Mouse (Mus musculus): ENCODE measurements at regions not wholly inside any gene's neighbourhood (a gene's known extent, or its start where the extent isn't known, plus 50 kb on each side); places are given as distances from the start of the nearest gene placed in this dataset.

DNA sequence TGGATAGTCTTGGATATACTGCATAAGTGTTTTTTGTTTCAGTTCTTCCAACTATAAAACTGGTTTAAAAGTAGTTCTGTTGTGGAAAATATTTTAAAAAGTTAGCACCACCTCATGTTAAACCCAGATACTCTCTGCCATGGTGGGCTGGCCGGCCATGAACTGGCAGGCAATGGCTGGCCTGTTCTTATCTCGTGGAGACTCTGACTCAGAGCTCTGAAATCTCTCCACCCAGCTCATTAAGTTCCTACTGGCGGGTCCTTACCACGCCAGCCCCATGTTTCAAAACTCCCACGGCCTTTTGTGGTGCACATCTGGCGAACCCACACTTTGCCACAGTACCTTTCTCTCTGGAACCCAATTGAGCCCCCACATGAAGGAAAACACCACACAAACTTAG, 183.8 kb upstream of the Slc30a5 start:
- H3K27me3 ChIP-seq (ENCODE audit: low read depth, poor library complexity, severe bottlenecking) = no peaks in the 10 kb centered on the region
- no peak for DNase-seq (ENCODE audit: low spot score)
- no peak overlapping the region for H3K27ac ChIP-seq (replicated peaks)
- H3K4me3 ChIP-seq = no peak overlapping the region
- no peaks in the 10 kb centered on the region for H3K9me3 ChIP-seq (replicated peaks)
- H3K36me3 ChIP-seq = no peaks in the 10 kb centered on the region
- H3K4me1 ChIP-seq = no peaks in the 10 kb centered on the region
- 82% methylated on average over 6 of the region's 6 CpGs for WGBS

DNA sequence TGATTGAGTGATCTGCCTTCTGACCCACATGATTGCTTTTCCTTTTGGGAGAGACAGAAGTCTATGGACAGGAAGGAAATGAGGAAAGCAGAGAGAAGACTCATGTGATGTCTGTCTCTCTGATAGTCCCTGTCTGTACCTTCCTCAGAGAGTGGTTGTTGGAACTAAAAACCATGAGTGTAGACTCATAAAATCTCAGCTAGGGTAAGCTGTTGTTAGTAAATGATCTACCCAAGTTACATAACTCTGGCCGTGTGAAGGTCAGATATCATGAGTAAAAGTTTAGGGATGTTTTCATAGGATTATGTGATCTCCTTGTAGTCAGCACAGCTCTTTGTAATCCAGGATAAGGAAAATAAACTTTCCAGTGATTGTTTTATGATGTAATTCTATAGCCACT, 183.0 kb upstream of the Slc30a5 start:
- H3K27ac ChIP-seq (replicated peaks) = no peak overlapping the region
- 74% methylated on average over 1 of the region's 1 CpGs for WGBS
- no peaks in the 10 kb centered on the region for H3K27me3 ChIP-seq (ENCODE audit: low read depth, poor library complexity, severe bottlenecking)
- H3K9me3 ChIP-seq (replicated peaks) = no peaks in the 10 kb centered on the region
- 0 out of 2 replicates have a peak, but pooled peaks cover 3% of the 10 kb centered on the region for H3K4me1 ChIP-seq
- H3K36me3 ChIP-seq = no peaks in the 10 kb centered on the region
- no peak for DNase-seq (ENCODE audit: low spot score)
- no peak overlapping the region for H3K4me3 ChIP-seq

DNA sequence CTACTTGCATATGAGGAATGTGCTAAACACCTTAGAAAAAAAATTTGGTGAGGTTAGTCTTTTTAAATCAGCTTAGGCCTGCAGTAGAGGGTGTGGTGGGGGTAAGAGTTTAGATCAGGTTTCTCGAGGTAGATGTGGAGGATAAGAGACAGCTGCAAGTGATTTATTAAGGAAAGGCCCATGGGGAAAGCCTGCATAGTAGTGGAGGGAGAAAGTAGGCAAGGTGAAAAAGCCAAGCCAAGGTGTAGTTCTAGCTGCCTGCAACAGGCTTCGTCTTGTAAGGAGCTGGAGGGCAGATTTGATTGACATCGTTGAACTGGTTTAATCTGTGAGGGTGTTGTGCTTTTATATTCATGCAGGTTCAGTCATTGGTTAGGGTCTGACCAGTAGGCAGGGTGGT, 182.2 kb upstream of the Slc30a5 start:
- Histone ChIP-seq H3K36me3 (no peaks in the 10 kb centered on the region), H3K9me3 (replicated peaks) (no peaks in the 10 kb centered on the region), H3K4me1 (0 out of 2 replicates have a peak, but pooled peaks cover 3% of the 10 kb centered on the region), H3K27me3 (ENCODE audit: low read depth, poor library complexity, severe bottlenecking) (no peaks in the 10 kb centered on the region), H3K4me3 (no peak overlapping the region), H3K27ac (replicated peaks) (no peak overlapping the region)
- 84% methylated on average over 3 of the region's 3 CpGs for WGBS
- no peak for DNase-seq (ENCODE audit: low spot score)

DNA sequence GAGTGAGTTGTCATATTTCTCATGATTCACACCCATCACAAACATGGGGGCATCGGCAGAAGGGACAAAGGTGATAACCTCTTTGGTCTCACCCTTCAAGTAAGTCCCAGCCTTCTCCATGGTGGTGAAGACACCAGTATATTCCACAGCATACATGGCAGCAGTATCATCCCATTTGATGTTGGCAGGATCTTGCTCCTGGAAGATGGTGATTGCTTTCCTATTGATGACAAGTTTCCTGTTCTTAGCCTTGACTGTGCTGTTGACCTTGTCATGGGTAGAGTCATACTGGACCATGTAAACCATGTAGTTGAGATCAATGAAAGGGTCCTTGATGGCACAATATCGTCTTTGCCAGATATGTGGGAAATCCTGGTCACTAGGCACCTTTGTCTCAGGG, 180.4 kb upstream of the Slc30a5 start:
- Histone ChIP-seq H3K4me1 (0 out of 2 replicates have a peak, but pooled peaks cover 3% of the 10 kb centered on the region), H3K27me3 (ENCODE audit: low read depth, poor library complexity, severe bottlenecking) (no peaks in the 10 kb centered on the region), H3K27ac (replicated peaks) (no peak overlapping the region), H3K9me3 (replicated peaks) (no peaks in the 10 kb centered on the region), H3K36me3 (no peaks in the 10 kb centered on the region), H3K4me3 (no peak overlapping the region)
- WGBS = 90% methylated on average over 2 of the region's 2 CpGs
- DNase-seq (ENCODE audit: low spot score) = no peak

DNA sequence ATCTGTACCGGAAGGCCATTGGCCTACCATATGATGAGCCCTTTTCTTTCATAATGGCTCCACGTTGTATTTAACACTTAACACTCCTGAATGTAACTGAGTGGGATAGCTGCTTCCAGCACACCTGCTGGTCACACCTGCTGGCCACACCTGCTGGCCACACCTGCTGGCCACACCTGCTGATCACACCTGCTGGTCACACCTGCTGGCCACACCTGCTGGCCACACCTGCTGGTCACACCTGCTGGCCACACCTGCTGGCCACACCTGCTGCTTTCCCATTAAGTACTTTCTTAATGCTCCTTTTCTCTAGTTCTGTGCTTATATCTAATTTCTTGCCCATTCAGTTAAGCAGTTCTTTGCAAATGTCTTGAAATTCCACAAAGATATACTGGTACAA, 157.4 kb upstream of the Slc30a5 start:
- Histone ChIP-seq H3K27me3 (ENCODE audit: low read depth, poor library complexity, severe bottlenecking) (no peaks in the 10 kb centered on the region), H3K27ac (replicated peaks) (no peak overlapping the region), H3K9me3 (replicated peaks) (no peaks in the 10 kb centered on the region), H3K4me3 (no peak overlapping the region), H3K36me3 (no peaks in the 10 kb centered on the region), H3K4me1 (no peaks in the 10 kb centered on the region)
- WGBS = 92% methylated on average over 2 of the region's 2 CpGs
- DNase-seq (ENCODE audit: low spot score) = no peak

DNA sequence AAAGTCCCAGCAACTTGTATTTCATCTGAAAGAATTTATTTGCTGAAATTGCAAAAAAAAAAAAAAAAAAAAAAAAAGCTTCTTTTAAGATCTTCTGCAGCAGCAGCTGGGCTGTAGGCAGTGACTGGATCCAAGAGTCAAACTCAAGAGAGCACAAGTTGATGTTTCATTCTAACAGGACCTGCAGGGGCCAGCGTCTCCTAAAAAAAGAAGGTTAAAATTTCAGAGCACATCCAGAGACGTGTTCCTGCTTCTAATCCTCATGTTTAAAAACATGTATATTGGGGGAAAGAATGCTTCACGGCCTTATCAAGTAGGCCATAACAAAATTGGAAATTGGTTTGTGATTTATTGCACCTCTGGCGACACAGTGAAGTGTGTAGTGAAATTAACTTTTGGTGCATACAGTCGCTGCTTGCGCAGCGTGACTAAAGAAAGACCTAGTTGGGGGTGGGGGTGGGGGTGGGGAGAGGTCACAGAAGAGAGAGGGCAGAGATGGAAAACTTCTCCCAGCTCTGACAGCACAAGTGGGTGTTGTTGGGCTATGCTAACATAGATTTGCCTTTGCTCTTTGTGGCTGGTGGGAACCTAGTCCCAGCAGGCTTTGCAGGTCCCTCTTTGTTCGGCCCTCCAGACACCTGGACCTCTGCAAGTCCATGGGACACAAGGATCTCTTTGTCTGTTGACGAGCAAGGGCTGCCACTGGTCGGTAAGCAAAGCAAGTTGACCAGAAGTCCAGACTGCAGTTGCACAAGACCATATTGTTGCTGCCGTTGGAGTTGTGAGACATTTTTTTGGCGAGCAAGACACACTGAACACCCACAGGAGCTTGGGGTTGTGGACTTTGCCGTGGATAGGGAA, 155.7 kb upstream of the Slc30a5 start:
- Histone ChIP-seq H3K27ac (replicated peaks) (no peak overlapping the region), H3K4me3 (no peak overlapping the region), H3K9me3 (replicated peaks) (no peaks in the 10 kb centered on the region), H3K4me1 (no peaks in the 10 kb centered on the region), H3K27me3 (ENCODE audit: low read depth, poor library complexity, severe bottlenecking) (no peaks in the 10 kb centered on the region), H3K36me3 (no peaks in the 10 kb centered on the region)
- no peak for DNase-seq (ENCODE audit: low spot score)
- 82% methylated on average over 13 of the region's 13 CpGs for WGBS

DNA sequence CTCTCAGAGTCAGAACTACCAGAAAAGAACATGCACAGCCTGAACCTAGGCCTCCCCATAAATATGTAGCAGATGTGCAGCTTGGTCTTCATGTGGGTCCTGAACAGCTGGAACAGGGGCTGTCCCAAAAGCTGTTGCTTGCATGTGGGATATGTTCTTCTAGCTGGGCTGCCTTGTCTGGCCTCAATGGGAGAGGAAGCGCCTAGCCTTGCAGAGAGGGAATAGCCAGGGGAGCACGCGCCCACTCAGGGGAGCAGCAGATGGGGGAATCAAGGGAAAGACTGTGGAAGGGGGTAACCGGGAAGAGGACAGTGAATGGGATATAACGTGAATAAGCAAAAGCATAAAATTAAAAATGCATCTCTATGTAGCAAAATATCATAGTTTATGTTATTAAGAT, 154.9 kb upstream of the Slc30a5 start:
- no peak for DNase-seq (ENCODE audit: low spot score)
- Histone ChIP-seq H3K4me3 (no peak overlapping the region), H3K9me3 (replicated peaks) (no peaks in the 10 kb centered on the region), H3K36me3 (no peaks in the 10 kb centered on the region), H3K27me3 (ENCODE audit: low read depth, poor library complexity, severe bottlenecking) (no peaks in the 10 kb centered on the region), H3K27ac (replicated peaks) (no peak overlapping the region), H3K4me1 (no peaks in the 10 kb centered on the region)
- 96% methylated on average over 5 of the region's 5 CpGs for WGBS

DNA sequence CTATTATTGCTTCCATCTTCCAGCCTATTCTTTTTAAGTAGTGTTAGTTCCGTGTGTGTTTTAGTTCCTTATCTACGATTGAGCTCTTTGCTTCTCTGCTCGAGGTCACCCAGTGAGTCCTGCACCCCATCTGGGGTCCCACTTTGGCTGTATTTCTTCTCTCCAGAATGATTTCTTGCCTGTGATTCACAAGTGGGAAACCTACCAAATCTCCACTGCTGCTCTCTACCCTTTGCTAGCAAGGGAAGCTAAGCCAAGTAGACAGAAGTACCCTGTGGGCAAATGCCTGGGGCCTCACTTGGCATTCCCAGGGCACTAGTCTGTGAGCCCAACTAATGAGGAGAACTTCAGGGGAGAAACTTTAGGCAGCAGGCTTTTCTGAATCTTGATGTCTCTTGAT, 142.5 kb upstream of the Slc30a5 start:
- WGBS = 81% methylated on average over 3 of the region's 3 CpGs
- H3K27me3 ChIP-seq (ENCODE audit: low read depth, poor library complexity, severe bottlenecking) = no peaks in the 10 kb centered on the region
- no peaks in the 10 kb centered on the region for H3K9me3 ChIP-seq (replicated peaks)
- no peak for DNase-seq (ENCODE audit: low spot score)
- H3K36me3 ChIP-seq = no peaks in the 10 kb centered on the region
- H3K4me3 ChIP-seq = no peak overlapping the region
- H3K27ac ChIP-seq (replicated peaks) = no peak overlapping the region
- no peaks in the 10 kb centered on the region for H3K4me1 ChIP-seq

DNA sequence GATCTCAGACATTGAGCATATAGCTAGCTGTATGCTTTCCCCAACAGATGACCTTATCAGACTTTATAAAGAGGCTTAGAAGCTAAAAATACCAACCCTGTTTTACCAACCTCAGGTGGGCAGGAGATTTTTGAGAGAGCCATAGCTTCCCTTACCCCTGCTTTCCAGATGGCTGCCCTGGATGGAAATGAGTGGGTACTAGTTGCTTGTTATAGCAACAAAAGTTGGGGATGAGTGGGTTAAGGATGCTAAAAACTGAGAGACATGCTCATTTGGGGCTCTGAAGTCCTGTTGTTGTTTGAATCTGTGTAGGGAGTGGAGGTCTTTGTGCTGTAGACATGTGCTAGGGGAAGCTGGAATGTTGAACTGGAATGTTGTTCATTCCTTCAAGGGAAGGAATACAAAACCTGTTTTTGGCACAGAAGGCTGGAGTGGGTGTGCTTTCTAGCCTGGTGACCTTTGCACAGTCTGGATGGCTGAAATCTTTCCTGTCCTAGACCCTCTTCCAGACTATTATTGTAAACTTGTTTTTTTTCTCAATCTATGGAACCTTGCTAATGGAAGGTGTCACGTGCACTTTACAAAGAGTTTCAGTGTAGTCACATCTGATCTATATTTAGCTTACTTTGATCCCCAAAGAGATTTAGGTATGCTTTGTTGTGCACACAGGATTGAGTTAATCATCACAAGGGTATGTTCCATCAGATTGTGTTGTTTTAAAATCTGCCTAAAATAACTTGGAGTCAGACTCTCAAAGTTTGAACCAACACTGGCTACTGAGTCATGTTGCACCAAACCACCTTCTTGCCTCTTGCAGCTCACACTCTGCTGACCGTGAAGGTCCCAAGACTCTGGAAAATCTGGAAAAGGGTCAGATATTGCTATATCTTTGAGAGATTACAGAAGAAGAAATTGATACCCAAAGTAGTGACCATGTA, 138.1 kb upstream of the Slc30a5 start:
- H3K9me3 ChIP-seq (replicated peaks) = no peaks in the 10 kb centered on the region
- no peaks in the 10 kb centered on the region for H3K36me3 ChIP-seq
- no peak for DNase-seq (ENCODE audit: low spot score)
- 76% methylated on average over 2 of the region's 2 CpGs for WGBS
- no peaks in the 10 kb centered on the region for H3K4me1 ChIP-seq
- no peaks in the 10 kb centered on the region for H3K27me3 ChIP-seq (ENCODE audit: low read depth, poor library complexity, severe bottlenecking)
- H3K4me3 ChIP-seq = no peak overlapping the region
- H3K27ac ChIP-seq (replicated peaks) = no peak overlapping the region

DNA sequence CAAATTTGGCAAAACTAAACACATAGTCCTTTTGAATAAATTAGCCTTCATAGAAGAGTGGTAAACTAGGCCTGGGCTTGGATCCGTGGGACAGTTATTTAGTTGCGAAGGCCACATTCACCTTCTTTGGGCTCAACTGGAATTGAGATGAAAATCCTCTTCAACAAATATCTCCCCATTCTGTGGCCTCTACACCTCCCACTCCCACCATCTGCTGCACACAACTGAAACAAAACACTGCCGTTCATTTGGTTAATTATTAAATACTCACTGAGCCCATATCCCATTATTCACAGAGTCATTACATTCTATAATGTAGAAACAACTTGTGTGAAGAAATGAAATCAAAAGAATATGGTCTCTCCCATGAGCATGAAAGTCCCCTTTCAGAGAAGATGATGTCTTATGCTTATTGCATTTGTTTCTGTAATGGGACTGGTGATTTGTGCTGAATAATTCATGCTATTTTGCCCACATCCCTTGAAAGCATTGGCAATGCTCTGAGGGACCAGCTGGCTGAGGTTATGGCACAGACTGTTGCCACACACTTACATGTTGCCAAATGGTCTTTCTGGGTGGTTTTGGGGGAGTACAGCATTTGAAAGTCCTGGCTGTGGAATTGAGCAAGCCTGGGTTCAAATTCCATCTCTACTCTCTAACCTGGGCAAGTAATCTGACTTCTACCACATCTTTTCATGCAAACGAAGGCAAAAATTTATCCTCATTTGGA, 129.7 kb upstream of the Slc30a5 start:
- Histone ChIP-seq H3K27ac (replicated peaks) (no peak overlapping the region), H3K4me3 (no peak overlapping the region), H3K9me3 (replicated peaks) (no peaks in the 10 kb centered on the region), H3K27me3 (ENCODE audit: low read depth, poor library complexity, severe bottlenecking) (no peaks in the 10 kb centered on the region), H3K36me3 (no peaks in the 10 kb centered on the region), H3K4me1 (no peaks in the 10 kb centered on the region)
- DNase-seq (ENCODE audit: low spot score) = no peak
- WGBS = 92% methylated on average over 4 of the region's 4 CpGs

DNA sequence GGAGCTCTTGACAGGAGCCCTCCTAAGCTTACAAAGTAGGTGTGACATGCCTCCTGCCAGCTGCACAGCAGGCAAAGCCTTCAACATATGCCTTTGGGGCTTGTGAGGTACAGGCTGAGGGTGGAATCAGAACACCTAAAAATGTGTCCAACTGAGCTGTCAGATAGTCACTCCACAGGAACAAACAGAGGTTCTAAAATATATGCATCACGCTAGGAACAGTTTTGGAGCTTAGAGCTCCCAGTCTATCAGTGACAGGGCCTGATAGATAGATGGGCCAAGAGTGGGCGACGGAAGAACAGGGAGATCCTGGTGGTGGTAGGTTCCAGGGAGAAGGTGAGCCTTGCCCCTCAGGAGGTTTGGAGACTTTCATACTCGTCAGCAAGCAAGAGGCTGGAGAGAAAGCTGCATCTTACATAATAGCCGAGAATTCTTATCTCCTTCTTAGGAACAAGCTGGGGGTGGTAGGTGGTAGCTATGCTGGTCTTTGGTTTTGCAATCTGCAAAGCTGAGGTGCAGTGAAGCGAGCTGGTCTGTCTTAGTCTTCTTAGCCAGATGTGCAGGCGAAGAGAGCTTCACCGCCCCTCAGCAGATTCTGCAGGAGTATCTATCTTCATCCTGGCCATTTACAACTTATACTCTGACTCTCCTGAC, 121.5 kb upstream of the Slc30a5 start:
- WGBS = 79% methylated on average over 8 of the region's 8 CpGs
- no peak overlapping the region for H3K27ac ChIP-seq (replicated peaks)

DNA sequence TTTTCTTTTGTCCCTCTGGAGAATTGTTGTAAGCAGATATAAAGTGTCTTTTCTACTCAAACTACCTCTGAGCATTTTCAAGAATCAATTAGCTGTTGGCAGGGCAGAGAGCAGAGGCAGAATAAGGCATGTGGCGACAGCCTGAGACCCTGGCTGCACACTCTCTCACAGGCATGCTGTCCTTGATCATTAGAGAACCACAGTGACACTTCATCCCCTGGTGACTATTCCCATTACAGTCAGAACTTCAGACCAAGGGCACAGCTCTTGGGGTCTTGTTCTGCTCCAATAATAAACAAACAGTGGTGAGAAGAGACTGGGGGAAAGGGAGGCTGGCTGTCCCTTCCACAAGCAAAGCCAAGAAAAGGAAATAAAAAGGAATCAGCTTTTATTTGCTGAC, 120.9 kb upstream of the Slc30a5 start:
- H3K27ac ChIP-seq (replicated peaks) = no peak overlapping the region
- H3K9me3 ChIP-seq (replicated peaks) = no peaks in the 10 kb centered on the region
- DNase-seq (ENCODE audit: low spot score) = no peak
- H3K4me3 ChIP-seq = no peak overlapping the region
- WGBS = 55% methylated on average over 1 of the region's 1 CpGs
- H3K36me3 ChIP-seq = no peaks in the 10 kb centered on the region
- H3K4me1 ChIP-seq = no peaks in the 10 kb centered on the region
- no peaks in the 10 kb centered on the region for H3K27me3 ChIP-seq (ENCODE audit: low read depth, poor library complexity, severe bottlenecking)

More for the DNA sequence above, 121.5 kb upstream of the Slc30a5 start:
- no peak for DNase-seq (ENCODE audit: low spot score)
- no peaks in the 10 kb centered on the region for H3K4me1 ChIP-seq
- no peak overlapping the region for H3K4me3 ChIP-seq
- H3K36me3 ChIP-seq = no peaks in the 10 kb centered on the region
- no peaks in the 10 kb centered on the region for H3K27me3 ChIP-seq (ENCODE audit: low read depth, poor library complexity, severe bottlenecking)
- H3K9me3 ChIP-seq (replicated peaks) = no peaks in the 10 kb centered on the region

All from midbrain, embryonic 10.5 days (tissue).